19 mouse cellular contexts compared by ENCODE assay signal in genomic region chr8:11346225-11346624, GRCm38 (mm10). TPM values are rescaled to one million over a fixed set of nuclear protein-coding genes. Genes with fewer than 3 reads are reported as not detected.
DNase-seq lines count a peak whose midpoint lies in the region; TF ChIP-seq lines count a peak whose summit lies in the region.
"Had no signal": no experiment of that assay in that cellular context is flagged by ENCODE, and none has a peak within 500 bp of the region (broad histone marks: within the 10 kb centered on the region; RNA-seq: fewer than 3 reads in every experiment).

No protein-coding gene starts in this region.

- no peak for TF ChIP-seq RAD21 in CH12.LX (IDR thresholded peaks at IDR 0.05; ENCODE audit: low read depth, low read length)

- no peak overlapping the region for H3K4me3 ChIP-seq in CH12.LX (replicated peaks in 1 of 3; ENCODE audit: low read depth in 2 of 3, low read length in 2 of 3, poor library complexity in 1 of 3)
- H3K4me3 ChIP-seq: heart, embryonic 12.5 days; hindbrain, embryonic 12.5 days; layer of hippocampus, adult 2 months; limb, embryonic 15.5 days; liver, embryonic 15.5 days; midbrain, embryonic 10.5 days had no signal

- H3K79me2 ChIP-seq in CH12.LX (replicated peaks; ENCODE audit: control insufficient read depth, extremely low read depth, insufficient read depth, poor library complexity, severe bottlenecking) = no peaks in the 10 kb centered on the region

- peaks cover 2 to 8% of the 10 kb centered on the region in 2 experiments; a peak in 3 of 4 replicates for H3K4me1 ChIP-seq in CH12.LX (ENCODE audit: control insufficient read depth in 1 of 2, insufficient read depth in 2 of 2)
- H3K4me1 ChIP-seq: liver, embryonic 15.5 days had no signal

- dilution Hi-C loops in CH12.LX (cut with MboI; ENCODE audit: extremely low pct_ligation_motif_present, extremely low pct_unique_long_range_greater_than_20kb, low sequenced_read_pairs) = no loop called here

- no peak overlapping the region for H3K27ac ChIP-seq in CH12.LX (ENCODE audit: insufficient read depth, low read depth)
- H3K27ac ChIP-seq: hindbrain, embryonic 12.5 days; layer of hippocampus, adult 2 months; liver, embryonic 15.5 days; macrophage; midbrain, embryonic 10.5 days had no signal

- TF ChIP-seq EP300 in CH12.LX (IDR thresholded peaks at IDR 0.05; ENCODE audit: low read length) = no peak

- peaks cover 3% of the 10 kb centered on the region for H3K9me3 ChIP-seq in CH12.LX (replicated peaks; ENCODE audit: low read length)
- H3K9me3 ChIP-seq: hindbrain, embryonic 12.5 days; limb, embryonic 15.5 days; liver, embryonic 15.5 days; midbrain, embryonic 10.5 days had no signal

- no peaks in the 10 kb centered on the region for H3K36me3 ChIP-seq in CH12.LX (replicated peaks in 1 of 2; ENCODE audit: control insufficient read depth in 1 of 2, insufficient read depth in 1 of 2, low read length in 1 of 2)
- H3K36me3 ChIP-seq: hindbrain, embryonic 12.5 days; limb, embryonic 15.5 days; liver, embryonic 15.5 days; midbrain, embryonic 10.5 days had no signal

- no peak for TF ChIP-seq POLR2A in CH12.LX (IDR thresholded peaks at IDR 0.05; ENCODE audit: low read depth, low read length)

- H3K27me3 ChIP-seq in CH12.LX (replicated peaks) = peaks cover 26% of the 10 kb centered on the region
- H3K27me3 ChIP-seq: heart, embryonic 12.5 days; hindbrain, embryonic 12.5 days; limb, embryonic 15.5 days; liver, embryonic 15.5 days; Patski had no signal

- no peak overlapping the region for H3K4me2 ChIP-seq in CH12.LX (ENCODE audit: insufficient read depth, low read depth, poor library complexity, severe bottlenecking)
- H3K4me2 ChIP-seq: heart, embryonic 12.5 days; hindbrain, embryonic 12.5 days; limb, embryonic 15.5 days; liver, embryonic 15.5 days had no signal

- in situ Hi-C loops in CH12.LX (cut with MboI; ENCODE audit: low pct_ligation_motif_present, low pct_unique_long_range_greater_than_20kb, low sequenced_read_pairs) = no loop called here

- no peak overlapping the region for H3K9ac ChIP-seq in CH12.LX (ENCODE audit: insufficient read depth, low read depth)
- H3K9ac ChIP-seq: heart, embryonic 12.5 days; hindbrain, embryonic 12.5 days; limb, embryonic 15.5 days; liver, embryonic 15.5 days had no signal

- TF ChIP-seq CTCF in CH12.LX (conservative IDR thresholded peaks at IDR 0.05 in 1 of 2, IDR thresholded peaks at IDR 0.05 in 1 of 2; ENCODE audit: low read depth in 2 of 2, low read length in 2 of 2) = no peak

- DNase-seq in kidney, adult 9 months = peak; percentile 67
- DNase-seq in kidney, adult 18-20 months = no peak
- DNase-seq in 3134 (ENCODE audit: extremely low read depth, insufficient read length, low spot score) = peak; percentile 86
- no peak for DNase-seq in CH12.LX (ENCODE audit: extremely low read depth)
- peak; percentile 63 for DNase-seq in lung, postnatal 25 days (ENCODE audit: low spot score)
- DNase-seq in thymus, postnatal 36 days = no peak
- DNase-seq in adrenal gland, postnatal 10 days = no peak
- DNase-seq: adrenal gland, adult 8-10 months; cerebellum, postnatal 10 days; heart, postnatal 14 days; thymus, postnatal 25 days had no signal

TF ChIP-seq in CH12.LX, 34 proteins besides CTCF, POLR2A, EP300 and RAD21:
- no peak for TF ChIP-seq NELFE (IDR thresholded peaks at IDR 0.05; ENCODE audit: low read depth, low read length)
- no peak for TF ChIP-seq SMC3 (IDR thresholded peaks at IDR 0.05; ENCODE audit: low read depth, low read length)
- TF ChIP-seq USF2 (conservative IDR thresholded peaks at IDR 0.05; ENCODE audit: low read depth, low read length) = no peak
- TF ChIP-seq TCF12 (IDR thresholded peaks at IDR 0.05; ENCODE audit: low read depth, low read length) = peak; percentile 16; the same call in 1 of the 2 replicates
TF ChIP-seq in CH12.LX: peak in this region for 1.

RNA-seq across cellular contexts. Expression of gene Col4a1, which starts 33.6 kb away (rescaled TPM):
- total RNA-seq in CH12.LX (2012; rRNA removed) = 0.04 TPM in 1 of 2 replicates, not detected in the other
- total RNA-seq in CH12.LX (2014; rRNA removed) = 0.13 and 0.36 TPM in 2 replicates
- polyA plus RNA-seq in CH12.LX (2012; ENCODE audit: insufficient read length, low read depth) = 0.27 TPM in 1 of 2 replicates, not detected in the other
- 100 to 1,000 TPM; 677 to 700 TPM for total RNA-seq in adrenal gland, postnatal 10 days (2021)

RNA-seq across cellular contexts. Expression of gene Col4a2, which starts 33.6 kb away (rescaled TPM):
- total RNA-seq in CH12.LX (2012; rRNA removed) (0.04 TPM in 2 replicates), CH12.LX (2014; rRNA removed) (not detected in 2 replicates)
- 0.07 and 0.11 TPM in 2 replicates for polyA plus RNA-seq in CH12.LX (2012; ENCODE audit: insufficient read length, low read depth)
- 100 to 1,000 TPM; 322 to 338 TPM for total RNA-seq in adrenal gland, postnatal 10 days (2021)

Comparison
In these comparisons a context has a peak if more than half of its experiments do, and no peak if none do; other contexts are left out.
1. DNase-seq: peak in kidney, adult 9 months (single experiment), 3134 (single experiment) and lung, postnatal 25 days (single experiment); none in kidney, adult 18-20 months (single experiment), CH12.LX (single experiment), thymus, postnatal 36 days (0 of 2) and adrenal gland, postnatal 10 days (single experiment).
2. RNA of gene Col4a1, which starts 33.6 kb away (total RNA-seq): 677 to 700 TPM in adrenal gland, postnatal 10 days; 0.04 to 0.36 TPM in CH12.LX; every median in the first group is over 100 times any median in the second.
3. RNA of gene Col4a2, which starts 33.6 kb away (total RNA-seq): 322 to 338 TPM in adrenal gland, postnatal 10 days; 0.04 TPM in CH12.LX; every median in the first group is over 100 times any median in the second.